Mouse (Mus musculus) forebrain, embryonic 11.5 days (tissue): ENCODE data around the gene Vmn2r8. TPM values are rescaled to one million over a fixed set of nuclear protein-coding genes. Genes with fewer than 3 reads are reported as not detected.
"Not testable (repeated sequence)": the region's sequence is repeated elsewhere in the genome, so short reads cannot be mapped to it uniquely, and the experiment has no call there.

Source experiments
- ATAC-seq: fragments of 200-750 bp; cut with Nextera tagmentation; replicated peaks from 2 replicates; pipeline ENCODE4 v1.8.0; 2017; ENCODE audit warnings: moderate TSS enrichment; ENCODE audit not compliant: low FRiP score
- DNase-seq: peaks from one replicate; pipeline ENCODE4 v3.0.0-alpha.2; 2017; ENCODE audit warnings: low spot score
- H3K27ac ChIP-seq: fragments of 300-500 bp; sonication (generic); 2 replicates; pipeline ENCODE4 v1.5.1; 2014; ENCODE audit warnings: low read depth, low read length
- H3K27me3 ChIP-seq: fragments of 300-500 bp; sonication (generic); 2 replicates; pipeline ENCODE4 v1.6.1; 2014; ENCODE audit warnings: mild to moderate bottlenecking, low read length, mixed read lengths; ENCODE audit not compliant: control insufficient read depth, insufficient read depth
- H3K36me3 ChIP-seq: fragments of 300-500 bp; sonication (generic); 2 replicates; pipeline ENCODE4 v1.6.1; 2014; ENCODE audit warnings: mild to moderate bottlenecking, low read length, moderate library complexity, mixed read lengths; ENCODE audit not compliant: control insufficient read depth, insufficient read depth
- H3K4me1 ChIP-seq: fragments of 300-500 bp; sonication (generic); replicated peaks from 2 replicates; pipeline ENCODE4 v1.6.1; 2014; ENCODE audit warnings: low read length, mixed read lengths; ENCODE audit not compliant: control insufficient read depth, insufficient read depth
- H3K4me2 ChIP-seq: fragments of 300-500 bp; sonication (generic); 2 replicates; pipeline ENCODE4 v1.6.1; 2014; ENCODE audit warnings: low read depth, mild to moderate bottlenecking, low read length, moderate library complexity, mixed read lengths; ENCODE audit not compliant: severe bottlenecking
- H3K4me3 ChIP-seq: fragments of 300-500 bp; sonication (generic); 2 replicates; pipeline ENCODE4 v1.5.1; 2014; ENCODE audit warnings: low read depth, low read length
- H3K9ac ChIP-seq: fragments of 300-500 bp; sonication (generic); 2 replicates; pipeline ENCODE4 v1.6.1; 2014; ENCODE audit warnings: low read length
- H3K9me3 ChIP-seq: fragments of 300-500 bp; sonication (generic); 2 replicates; pipeline ENCODE4 v1.6.1; 2016; ENCODE audit warnings: low read length, mixed read lengths; ENCODE audit not compliant: control insufficient read depth
- WGBS: fragments of 180-500 bp; shearing (Covaris S2); extraction: QIAGEN DNeasy Blood & Tissue Kit; methylation state at CpG from one replicate; pipeline ENCODE4 v1.1.7; 2014; 5-methylcytosine and 5-hydroxymethylcytosine counted together
- polyA plus RNA-seq: library from polyadenylated mRNA; unstranded; fragments of >200 nt; fragmentation: Nextera tagmentation; extraction: Ambion mirVana; gene quantifications from 2 replicates; pipeline ENCODE4 v1.2.1, GENCODE M21; 2014

The Vmn2r8 gene
- not detected in 2 replicates for polyA plus RNA-seq

GRCm38 (mm10) chr5:108808750-108809149 lies at the start of gene Vmn2r8:
Gene Vmn2r8, minus strand, starts transcription at chr5:108808850.
- H3K4me3 ChIP-seq, H3K4me1 ChIP-seq, H3K9me3 ChIP-seq, H3K4me2 ChIP-seq, H3K27ac ChIP-seq, H3K27me3 ChIP-seq, H3K9ac ChIP-seq, H3K36me3 ChIP-seq, ATAC-seq, DNase-seq: not testable (repeated sequence)
- 80% methylated on average over 2 of the region's 2 CpGs for WGBS

- H3K4me3 ChIP-seq, ATAC-seq, H3K27me3 ChIP-seq, H3K36me3 ChIP-seq, DNase-seq, H3K4me2 ChIP-seq, H3K9ac ChIP-seq, H3K27ac ChIP-seq, H3K4me1 ChIP-seq, H3K9me3 ChIP-seq: not testable (repeated sequence)
- whole genome bisulfite sequencing, result 68% methylated on average over 1 of the region's 1 CpGs
Measured at GRCm38 (mm10) chr5:108852501-108852900, 43.9 kb upstream of the Vmn2r8 start, which contains the start of gene Vmn2r9. Gene Vmn2r9, minus strand, starts transcription at chr5:108852601.

DNA sequence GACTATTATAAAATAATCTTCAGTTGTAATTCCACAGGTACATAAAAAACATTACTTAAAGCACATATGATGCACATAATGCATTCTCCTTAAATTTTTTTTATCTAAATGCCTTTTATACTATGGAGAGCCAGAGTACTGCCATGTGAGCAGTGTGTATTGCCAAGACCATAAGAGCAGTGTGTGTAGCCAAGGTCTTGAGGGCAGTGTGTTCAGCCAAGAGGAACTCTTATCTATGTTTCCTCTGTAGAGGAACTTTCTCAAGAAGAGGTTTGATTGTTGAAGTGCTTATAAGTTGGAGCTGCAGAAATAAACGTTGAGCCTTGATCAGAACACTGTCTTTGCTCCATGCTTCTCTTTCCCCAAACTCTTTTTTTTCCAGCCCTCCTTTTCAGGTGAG lies 40.8 kb upstream of the Vmn2r8 start:
- no peaks in the 10 kb centered on the region for H3K27me3 ChIP-seq
- no peaks in the 10 kb centered on the region for H3K9me3 ChIP-seq
- no peak for DNase-seq
- no peak overlapping the region for H3K27ac ChIP-seq
- H3K36me3 ChIP-seq, result no peaks in the 10 kb centered on the region
- 36% methylated on average over 1 of the region's 1 CpGs for WGBS
- no peak for ATAC-seq
- H3K4me3 ChIP-seq, result no peak overlapping the region
- H3K4me2 ChIP-seq, result no peak overlapping the region
- no peaks in the 10 kb centered on the region for H3K4me1 ChIP-seq
- no peak overlapping the region for H3K9ac ChIP-seq

- no peaks in the 10 kb centered on the region for H3K4me1 ChIP-seq
- WGBS, result 82% methylated on average over 1 of the region's 1 CpGs
- ATAC-seq (no peak), DNase-seq (no peak)
- H3K4me2 ChIP-seq, result no peak overlapping the region
- H3K9me3 ChIP-seq, result no peaks in the 10 kb centered on the region
- no peaks in the 10 kb centered on the region for H3K27me3 ChIP-seq
- no peaks in the 10 kb centered on the region for H3K36me3 ChIP-seq
- H3K27ac ChIP-seq, result no peak overlapping the region
- no peak overlapping the region for H3K4me3 ChIP-seq
- no peak overlapping the region for H3K9ac ChIP-seq
Measured at GRCm38 (mm10) chr5:108836156-108836555, 27.5 kb upstream of the Vmn2r8 start.

GRCm38 (mm10) chr5:108823276-108823675 lies 14.6 kb upstream of the Vmn2r8 start:
- DNase-seq (no peak), ATAC-seq (no peak)
- Histone ChIP-seq H3K4me3 (no peak overlapping the region), H3K9me3 (no peaks in the 10 kb centered on the region), H3K27ac (no peak overlapping the region), H3K9ac (no peak overlapping the region), H3K4me1 (no peaks in the 10 kb centered on the region), H3K36me3 (no peaks in the 10 kb centered on the region), H3K4me2 (no peak overlapping the region), H3K27me3 (no peaks in the 10 kb centered on the region)
- WGBS, result 94% methylated on average over 2 of the region's 2 CpGs

DNA sequence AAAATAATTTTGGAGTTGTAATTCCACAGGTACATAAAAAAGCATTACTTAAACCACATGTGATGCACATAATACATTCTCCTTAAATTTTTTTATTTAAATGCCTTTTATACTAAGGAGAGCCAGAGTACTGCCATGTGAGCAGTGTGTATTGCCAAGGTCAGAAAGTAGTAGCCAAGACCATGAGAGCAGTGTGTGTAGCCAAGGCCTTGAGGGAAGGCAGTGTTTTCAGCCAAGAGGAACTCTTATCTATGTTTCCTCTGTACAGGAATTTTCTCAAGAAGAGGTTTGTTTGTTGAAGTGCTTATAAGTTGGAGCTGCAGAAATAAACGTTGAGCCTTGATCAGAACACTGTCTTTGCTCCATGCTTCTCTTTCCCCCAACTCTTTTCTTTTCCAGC lies 5.0 kb downstream of the Vmn2r8 start:
- Histone ChIP-seq H3K4me1 (no peaks in the 10 kb centered on the region), H3K36me3 (no peaks in the 10 kb centered on the region), H3K27ac (no peak overlapping the region), H3K9me3 (no peaks in the 10 kb centered on the region), H3K4me2 (no peak overlapping the region), H3K27me3 (no peaks in the 10 kb centered on the region), H3K4me3 (no peak overlapping the region), H3K9ac (no peak overlapping the region)
- ATAC-seq, result no peak
- WGBS, result 47% methylated on average over 1 of the region's 1 CpGs
- DNase-seq, result no peak

- H3K4me1 ChIP-seq, ATAC-seq: not testable (repeated sequence)
- 73% methylated on average over 2 of the region's 2 CpGs for WGBS
Measured at GRCm38 (mm10) chr5:108795263-108795662, 13.4 kb downstream of the Vmn2r8 start, which contains the start of gene Tmed11. Gene Tmed11, minus strand, starts transcription at chr5:108795363.

GRCm38 (mm10) chr5:108790385-108790784 lies 18.3 kb downstream of the Vmn2r8 start:
- not testable (repeated sequence) for H3K36me3 ChIP-seq, H3K27ac ChIP-seq, H3K9me3 ChIP-seq, H3K27me3 ChIP-seq, H3K9ac ChIP-seq, H3K4me1 ChIP-seq, H3K4me2 ChIP-seq, H3K4me3 ChIP-seq
- 41% methylated on average over 1 of the region's 1 CpGs for WGBS
- ATAC-seq (peak; percentile 36; the same call in 1 of the 2 replicates), DNase-seq (peak; percentile 54)

More at GRCm38 (mm10) chr5:108795263-108795662, 13.4 kb downstream of the Vmn2r8 start, which contains the start of gene Tmed11:
- not testable (repeated sequence) for H3K4me3 ChIP-seq, H3K27me3 ChIP-seq, DNase-seq, H3K9ac ChIP-seq, H3K27ac ChIP-seq, H3K9me3 ChIP-seq, H3K4me2 ChIP-seq, H3K36me3 ChIP-seq

DNA sequence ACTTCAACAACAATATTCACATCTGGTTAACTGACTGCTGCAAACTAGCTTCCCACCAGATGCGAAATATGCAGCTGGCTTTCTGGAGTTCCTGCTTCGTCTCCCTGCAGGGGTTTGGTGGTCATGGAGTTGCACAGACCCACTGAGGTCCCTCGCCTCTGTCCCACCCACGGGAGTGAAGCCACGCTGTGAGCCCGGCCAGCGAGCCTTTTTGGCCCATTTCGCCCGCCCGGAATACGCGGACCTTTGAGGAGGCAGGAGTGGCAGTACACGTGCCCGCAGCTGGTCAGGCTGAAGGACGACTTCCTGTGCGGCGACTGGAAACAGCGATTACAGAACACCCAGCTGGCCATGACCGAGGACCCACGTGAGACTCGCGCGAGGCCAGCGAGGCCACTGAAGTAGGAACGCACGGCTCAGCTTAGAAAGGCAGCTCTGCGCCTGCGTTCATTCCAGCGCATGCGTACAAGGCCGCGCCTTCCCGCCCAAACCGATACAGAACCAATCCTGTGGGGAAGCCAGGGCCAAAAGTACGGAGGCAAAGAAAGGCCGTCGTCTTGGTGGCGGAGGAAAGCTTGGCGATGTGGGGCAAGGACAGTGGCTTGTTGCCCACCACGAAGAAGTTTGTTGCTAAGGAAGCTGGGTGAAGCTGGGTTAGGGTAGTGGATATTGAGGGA lies 33.9 kb downstream of the Vmn2r8 start, which contains the start of gene Rnf212:
Gene Rnf212 (minus strand): TSS at position 353 of the 677 bp plus-strand sequence.
- H3K9ac ChIP-seq, result no peak within 1 kb of the TSS
- no peaks in the 10 kb centered on the region for H3K9me3 ChIP-seq
- no peaks in the 10 kb centered on the region for H3K27me3 ChIP-seq
- H3K4me2 ChIP-seq, result no peak within 1 kb of the TSS
- H3K4me1 ChIP-seq, result no peaks in the 10 kb centered on the region
- H3K27ac ChIP-seq, result no peak within 1 kb of the TSS
- WGBS, result 81% methylated on average over 40 of the region's 40 CpGs
- no peak within 1 kb of the TSS for H3K4me3 ChIP-seq
- no peak for DNase-seq
- ATAC-seq, result no peak
- no peaks in the 10 kb centered on the region for H3K36me3 ChIP-seq
